Mouse (Mus musculus) heart, adult 2 months (tissue): ENCODE measurements around the gene Sik1. TPM values are rescaled to one million over a fixed set of nuclear protein-coding genes. Genes with fewer than 3 reads are reported as not detected.

Experiments used
- DNase-seq, 2 experiments: peaks; one replicate each; pipeline ENCODE4 v3.0.0; 2021
- H3K27ac ChIP-seq: fragments of 200-600 bp; 2 replicates; pipeline ENCODE4 v1.8.1; 2022
- H3K27me3 ChIP-seq: fragments of 200-500 bp; 2 replicates; pipeline ENCODE4 v1.6.1; 2012; ENCODE audit warnings: mild to moderate bottlenecking, low read length, inconsistent platforms, mixed read lengths; ENCODE audit not compliant: control insufficient read depth, insufficient read depth
- H3K36me3 ChIP-seq: fragments of 200-500 bp; 2 replicates; pipeline ENCODE4 v1.6.1; 2012; ENCODE audit warnings: low read length, inconsistent platforms; ENCODE audit not compliant: control insufficient read depth, insufficient read depth
- H3K4me1 ChIP-seq: fragments of 200-500 bp; 2 replicates; pipeline ENCODE4 v1.6.1; 2011; ENCODE audit warnings: low read length; ENCODE audit not compliant: control insufficient read depth, insufficient read depth
- H3K4me3 ChIP-seq: fragments of 200-600 bp; 2 replicates; pipeline ENCODE4 v1.8.1; 2022
- H3K79me2 ChIP-seq: fragments of 200-500 bp; replicated peaks from 2 replicates; pipeline ENCODE4 v1.6.1; 2012; ENCODE audit warnings: mild to moderate bottlenecking, inconsistent platforms, low read length, moderate library complexity, mixed read lengths; ENCODE audit not compliant: control insufficient read depth, insufficient read depth
- H3K9ac ChIP-seq: fragments of 200-500 bp; 2 replicates; pipeline ENCODE4 v1.6.1; 2012; ENCODE audit warnings: low read depth, mild to moderate bottlenecking, control low read depth, inconsistent platforms, low read length, mixed read lengths
- CTCF ChIP-seq: fragments of 200-600 bp; IDR thresholded peaks from 2 replicates; pipeline ENCODE4 v1.8.1; 2022; ENCODE audit warnings: antibody characterized with exemption, mild to moderate bottlenecking, moderate library complexity
- EP300 ChIP-seq: fragments of 200-500 bp; IDR thresholded peaks from 2 replicates; pipeline ENCODE4 v1.6.1; 2011; ENCODE audit warnings: low read depth, low read length, control low read depth; ENCODE audit not compliant: insufficient read depth
- POLR2A ChIP-seq: fragments of 200-500 bp; IDR thresholded peaks from 2 replicates; pipeline ENCODE4 v1.6.1; 2011; ENCODE audit warnings: mild to moderate bottlenecking, low read depth, low read length, control low read depth; ENCODE audit not compliant: insufficient read depth
- WGBS: fragments of 180-500 bp; shearing (Covaris S2); methylation state at CpG from one replicate; pipeline ENCODE4 v1.1.7; 2018; 5-methylcytosine and 5-hydroxymethylcytosine counted together
- intact Hi-C: fragments of 180-260 bp; cut with DNase I; formaldehyde crosslinking; loops from one replicate; pipeline ENCODE4 v1.15.1; 2025
- polyA plus RNA-seq: library from polyadenylated mRNA; depleted of rRNA; stranded (reverse); fragments of >200 nt; gene quantifications from 2 replicates; pipeline ENCODE4 v1.2.3, GENCODE M21; 2012
- total RNA-seq, 2 experiments: library from RNA; stranded (reverse); gene quantifications; 2 replicates each; pipeline ENCODE4 v1.2.3; 2021

The Sik1 gene
- total and polyA plus RNA-seq, 3 experiments = 21.0 to 62.7 (median 39.6) TPM

GRCm38 (mm10) chr17:31877650-31878141, 22.1 kb upstream of the Sik1 start:
- peak in 1 of 2 experiments; percentile 39 for DNase-seq
- intact Hi-C loops = no loop called here
- WGBS = 40% methylated on average over 14 of the region's 14 CpGs

GRCm38 (mm10) chr17:31877181-31877581, 21.6 kb upstream of the Sik1 start:
- Histone ChIP-seq H3K27ac (peak overlapping the region; percentile 45), H3K4me1 (peaks cover 25% of the 10 kb centered on the region), H3K4me3 (no peak overlapping the region), H3K27me3 (no peaks in the 10 kb centered on the region), H3K36me3 (no peaks in the 10 kb centered on the region), H3K79me2 (no peaks in the 10 kb centered on the region), H3K9ac (no peak overlapping the region)
- TF ChIP-seq CTCF = no peak
- TF ChIP-seq POLR2A = no peak
- no peak for TF ChIP-seq EP300
- DNase-seq = no peak
- intact Hi-C loops = no loop called here
- WGBS = 51% methylated on average over 4 of the region's 4 CpGs

More at GRCm38 (mm10) chr17:31877650-31878141, 22.1 kb upstream of the Sik1 start:
- H3K9ac ChIP-seq = no peak overlapping the region
- no peak overlapping the region for H3K4me3 ChIP-seq
- peak overlapping the region; percentile 45 for H3K27ac ChIP-seq
- H3K36me3 ChIP-seq = no peaks in the 10 kb centered on the region
- H3K79me2 ChIP-seq = no peaks in the 10 kb centered on the region
- no peaks in the 10 kb centered on the region for H3K27me3 ChIP-seq
- TF ChIP-seq CTCF (no peak), EP300 (0 out of 2 replicates have a peak, but pooled peaks have one; percentile 23)
- H3K4me1 ChIP-seq = peaks cover 25% of the 10 kb centered on the region

DNA sequence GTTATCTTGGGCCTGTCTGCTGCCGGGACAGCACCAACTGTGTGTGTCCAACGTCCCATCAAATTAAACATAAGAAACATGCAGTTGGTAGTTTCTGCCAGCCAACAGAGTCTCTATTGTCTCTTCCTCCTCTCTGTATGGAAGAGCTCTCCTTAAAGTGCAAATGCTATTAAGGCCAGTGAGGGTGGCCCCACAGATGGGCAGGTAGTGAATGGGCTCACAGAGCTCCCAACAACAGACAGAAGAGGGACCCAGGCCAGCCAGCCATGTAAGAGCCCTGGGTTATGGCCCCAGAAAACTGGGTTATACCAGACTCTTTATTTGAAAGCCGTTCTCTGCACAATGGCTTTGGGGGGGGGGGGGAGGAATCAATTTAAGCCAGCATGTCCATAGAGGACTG, 21.2 kb upstream of the Sik1 start:
- no peak overlapping the region for H3K27ac ChIP-seq

DNA sequence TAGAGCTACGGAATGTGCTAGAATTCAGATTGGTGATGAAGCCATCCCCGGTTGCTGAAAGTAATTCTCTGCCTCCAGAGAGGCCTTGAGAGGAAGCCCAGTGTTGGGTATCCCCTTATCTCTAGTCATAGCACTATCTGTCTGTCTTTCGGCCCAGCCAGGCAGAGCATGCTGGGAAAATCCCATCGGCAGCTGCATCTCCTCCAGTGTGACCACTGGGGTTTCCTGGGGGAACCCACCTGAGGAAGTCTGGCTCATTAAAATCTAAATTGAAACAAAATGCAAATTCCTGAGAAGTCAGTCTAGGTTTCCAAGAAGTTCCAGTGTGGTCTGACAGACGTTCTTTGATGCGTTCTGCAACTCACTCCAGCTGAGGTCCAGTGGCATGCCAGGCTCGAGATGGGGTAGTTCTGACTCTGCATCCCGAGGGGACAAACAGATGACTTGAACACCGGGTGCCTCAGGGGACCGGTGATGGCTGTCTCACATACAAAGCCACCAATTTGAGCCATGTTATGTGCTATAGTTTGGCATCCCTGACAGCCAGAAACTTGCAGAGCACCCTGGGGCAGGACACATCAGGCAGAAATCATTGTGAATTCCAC, 19.8 kb upstream of the Sik1 start:
- DNase-seq = peak in 1 of 2 experiments; percentile 18
- peaks cover 25% of the 10 kb centered on the region for H3K4me1 ChIP-seq
- H3K79me2 ChIP-seq = no peaks in the 10 kb centered on the region
- no peak overlapping the region for H3K9ac ChIP-seq
- 62% methylated on average over 10 of the region's 10 CpGs for WGBS
- no peak overlapping the region for H3K4me3 ChIP-seq
- no peak overlapping the region for H3K27ac ChIP-seq
- H3K36me3 ChIP-seq = no peaks in the 10 kb centered on the region
- intact Hi-C loops = loop anchor here (2.0 kb wide), 2 partner anchors 21 to 29 kb away; no protein-coding TSS in a partner anchor
- no peaks in the 10 kb centered on the region for H3K27me3 ChIP-seq
- TF ChIP-seq POLR2A (no peak), EP300 (no peak), CTCF (no peak)

More for the DNA sequence above, 21.2 kb upstream of the Sik1 start:
- intact Hi-C loops = no loop called here
- Histone ChIP-seq H3K36me3 (no peaks in the 10 kb centered on the region), H3K4me3 (no peak overlapping the region), H3K4me1 (peaks cover 25% of the 10 kb centered on the region), H3K27me3 (no peaks in the 10 kb centered on the region), H3K9ac (no peak overlapping the region), H3K79me2 (no peaks in the 10 kb centered on the region)
- 69% methylated on average over 3 of the region's 3 CpGs for WGBS
- TF ChIP-seq POLR2A = no peak
- DNase-seq = peak in 1 of 2 experiments; percentile 19

DNA sequence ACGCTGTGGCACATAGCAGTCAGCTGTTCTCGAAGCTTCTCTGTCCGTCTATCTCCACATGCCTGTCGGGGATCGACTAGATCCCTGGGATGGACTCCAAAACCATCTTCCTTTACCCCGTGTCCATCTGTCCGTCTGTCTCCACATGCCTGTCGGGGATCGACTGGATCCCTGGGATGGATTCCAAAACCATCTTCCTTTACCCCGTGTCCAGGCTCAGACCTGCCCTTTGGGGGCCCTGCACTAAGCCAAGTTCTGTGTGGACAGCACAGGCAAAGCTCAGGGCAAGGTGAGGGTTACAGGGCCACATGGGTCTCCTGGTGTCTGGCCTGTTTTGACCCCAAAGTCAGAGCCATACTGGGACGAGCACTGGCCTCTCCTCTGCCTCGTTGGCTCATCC, 19.1 kb upstream of the Sik1 start:
- no peak for TF ChIP-seq POLR2A
- TF ChIP-seq EP300 = no peak
- no peak for TF ChIP-seq CTCF
- H3K4me3 ChIP-seq = no peak overlapping the region
- H3K27ac ChIP-seq = peak overlapping the region; percentile 53
- DNase-seq = no peak
- H3K4me1 ChIP-seq = peaks cover 25% of the 10 kb centered on the region
- intact Hi-C loops = loop anchor here (2.0 kb wide), 2 partner anchors 22 to 30 kb away; no protein-coding TSS in a partner anchor
- H3K9ac ChIP-seq = no peak overlapping the region
- WGBS = 75% methylated on average over 12 of the region's 12 CpGs
- H3K79me2 ChIP-seq = no peaks in the 10 kb centered on the region
- no peaks in the 10 kb centered on the region for H3K36me3 ChIP-seq
- no peaks in the 10 kb centered on the region for H3K27me3 ChIP-seq

DNA sequence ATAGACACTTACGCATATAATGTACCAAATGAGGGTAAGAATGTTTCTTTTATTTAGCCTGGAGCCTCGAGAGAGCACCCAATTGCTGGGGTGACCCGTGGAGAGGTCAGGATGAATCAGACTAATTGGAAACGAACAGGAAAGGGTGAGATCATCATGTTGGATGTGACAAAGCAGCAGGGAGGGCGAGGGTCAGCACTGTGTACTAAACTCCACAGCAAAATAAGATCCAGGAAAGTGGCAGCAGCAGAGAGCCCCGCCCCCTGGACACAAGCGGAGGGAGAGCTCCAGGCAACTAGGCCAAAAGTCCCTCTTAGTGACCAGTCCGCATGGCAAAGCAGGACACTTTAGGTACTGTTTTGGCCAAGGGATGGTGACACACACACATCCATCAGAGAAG, 18.4 kb upstream of the Sik1 start:
- DNase-seq = peak; percentile 67 to 77
- no peak overlapping the region for H3K9ac ChIP-seq
- WGBS = 37% methylated on average over 8 of the region's 8 CpGs
- H3K27me3 ChIP-seq = no peaks in the 10 kb centered on the region
- H3K79me2 ChIP-seq = no peaks in the 10 kb centered on the region
- no peaks in the 10 kb centered on the region for H3K36me3 ChIP-seq
- intact Hi-C loops = loop anchor here (2.0 kb wide), 2 partner anchors 23 to 31 kb away; no protein-coding TSS in a partner anchor
- TF ChIP-seq EP300 (no peak), CTCF (0 out of 2 replicates have a peak, but pooled peaks have one; percentile 4)
- peaks cover 25% of the 10 kb centered on the region for H3K4me1 ChIP-seq
- H3K27ac ChIP-seq = peak overlapping the region; percentile 53
- no peak overlapping the region for H3K4me3 ChIP-seq
